Mouse (Mus musculus) layer of hippocampus, adult 11-12 months (tissue): Measurements from ENCODE around the gene Mycbpap.

Source experiments
- DNase-seq: peaks from one replicate; pipeline ENCODE4 v3.0.0; 2022; ENCODE audit warnings: low spot score

The Mycbpap gene

GRCm38 (mm10) chr11:94521219-94521843 lies at the start of gene Mycbpap:
TSS of gene Mycbpap (minus strand) at chr11:94521742.
- peak; percentile 56 for DNase-seq

GRCm38 (mm10) chr11:94570612-94571011 lies 49.1 kb upstream of the Mycbpap start:
- DNase-seq = no peak

GRCm38 (mm10) chr11:94567326-94567725 lies 45.8 kb upstream of the Mycbpap start:
- DNase-seq = no peak

- DNase-seq = no peak
Observed at GRCm38 (mm10) chr11:94566534-94566933, 45.0 kb upstream of the Mycbpap start.

- no peak for DNase-seq
Observed at GRCm38 (mm10) chr11:94565151-94565479, 43.6 kb upstream of the Mycbpap start.

- no peak for DNase-seq
Observed at GRCm38 (mm10) chr11:94564437-94565150, 43.1 kb upstream of the Mycbpap start, which contains the start of gene Chad. TSS of gene Chad (plus strand) at chr11:94565047.

- DNase-seq = no peak
Observed at GRCm38 (mm10) chr11:94563821-94564220, 42.3 kb upstream of the Mycbpap start.

- no peak for DNase-seq
Observed at GRCm38 (mm10) chr11:94563383-94563782, 41.8 kb upstream of the Mycbpap start.

- no peak for DNase-seq
Observed at GRCm38 (mm10) chr11:94558226-94558625, 36.7 kb upstream of the Mycbpap start.

- DNase-seq = no peak
Observed at GRCm38 (mm10) chr11:94550442-94550744, 28.9 kb upstream of the Mycbpap start.

GRCm38 (mm10) chr11:94549691-94550441 lies 28.3 kb upstream of the Mycbpap start:
- DNase-seq = peak; percentile 45

- DNase-seq = peak; percentile 97
Observed at GRCm38 (mm10) chr11:94548888-94549690, 27.5 kb upstream of the Mycbpap start, which contains the start of gene Rsad1. TSS of gene Rsad1 (minus strand) at chr11:94549255.

GRCm38 (mm10) chr11:94548041-94548784 lies 26.7 kb upstream of the Mycbpap start:
- peak; percentile 67 for DNase-seq

GRCm38 (mm10) chr11:94547271-94547670 lies 25.7 kb upstream of the Mycbpap start:
- no peak for DNase-seq

GRCm38 (mm10) chr11:94546381-94546780 lies 24.8 kb upstream of the Mycbpap start:
- no peak for DNase-seq

- DNase-seq = no peak
Observed at GRCm38 (mm10) chr11:94544422-94544821, 22.9 kb upstream of the Mycbpap start.

- DNase-seq = peak; percentile 96
Observed at GRCm38 (mm10) chr11:94543932-94544331, 22.4 kb upstream of the Mycbpap start.

- DNase-seq = no peak
Observed at GRCm38 (mm10) chr11:94543344-94543743, 21.8 kb upstream of the Mycbpap start.

- no peak for DNase-seq
Observed at GRCm38 (mm10) chr11:94542400-94542799, 20.9 kb upstream of the Mycbpap start.

- no peak for DNase-seq
Observed at GRCm38 (mm10) chr11:94539761-94540160, 18.2 kb upstream of the Mycbpap start.

- no peak for DNase-seq
Observed at GRCm38 (mm10) chr11:94538733-94539292, 17.3 kb upstream of the Mycbpap start.
